Mouse (Mus musculus): ENCODE measurements around the gene 1700125H20Rik. TPM values are rescaled to one million over a fixed set of nuclear protein-coding genes. Genes with fewer than 3 reads are reported as not detected.
"Not testable (repeated sequence)": the region's sequence is repeated elsewhere in the genome, so short reads cannot be mapped to it uniquely, and the experiment has no call there.

1700125H20Rik gene
- polyA plus RNA-seq, 1 experiment from 2014 or later, result not detected

- H3K27me3 ChIP-seq (replicated peaks; ENCODE audit: control insufficient read depth, insufficient read depth, low read length), result no peaks in the 10 kb centered on the region
- no peak for ATAC-seq
- no peaks in the 10 kb centered on the region for H3K9me3 ChIP-seq (ENCODE audit: control insufficient read depth, low read length)
- no peaks in the 10 kb centered on the region for H3K4me1 ChIP-seq (ENCODE audit: control insufficient read depth, insufficient read depth, low read length)
- no peak overlapping the region for H3K9ac ChIP-seq (ENCODE audit: low read depth, low read length)
- H3K27ac ChIP-seq (ENCODE audit: low read length), result no peak overlapping the region
- no peak overlapping the region for H3K4me2 ChIP-seq (ENCODE audit: low read depth, low read length)
- no peaks in the 10 kb centered on the region for H3K36me3 ChIP-seq (ENCODE audit: control insufficient read depth, insufficient read depth, low read length)
- WGBS, result 93% methylated on average over 2 of the region's 2 CpGs
- no peak overlapping the region for H3K4me3 ChIP-seq (ENCODE audit: low read length)
Observed at GRCm38 (mm10) chr11:85152256-85152930, 17.8 kb upstream of the 1700125H20Rik start.

DNA sequence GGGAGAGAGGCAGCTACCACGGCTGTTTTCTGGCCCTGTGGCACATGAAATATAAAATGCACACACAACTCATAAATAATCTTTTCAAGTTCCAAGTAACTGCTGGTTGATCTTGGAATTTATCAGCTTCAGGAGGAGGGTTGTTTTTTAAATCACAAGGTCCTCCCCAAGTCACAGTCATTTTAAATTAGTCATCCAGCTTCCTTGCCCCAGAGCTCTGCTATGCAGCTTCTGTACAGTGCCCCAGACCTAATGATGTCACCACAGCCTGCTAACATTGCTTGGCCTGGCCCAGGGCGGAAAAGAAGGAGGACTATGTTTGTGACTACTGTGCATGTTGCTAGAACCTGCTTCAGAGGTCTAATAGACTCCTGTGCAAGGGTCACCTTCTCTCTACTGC, 12.9 kb upstream of the 1700125H20Rik start:
- ATAC-seq, result no peak
- WGBS, result 60% methylated on average over 2 of the region's 2 CpGs

GRCm38 (mm10) chr11:85163014-85163413, 7.2 kb upstream of the 1700125H20Rik start:
- H3K4me3 ChIP-seq (ENCODE audit: low read length); H3K9ac ChIP-seq (ENCODE audit: low read depth, low read length); H3K4me1 ChIP-seq (ENCODE audit: control insufficient read depth, insufficient read depth, low read length); ATAC-seq; H3K27me3 ChIP-seq (replicated peaks; ENCODE audit: control insufficient read depth, insufficient read depth, low read length); H3K4me2 ChIP-seq (ENCODE audit: low read depth, low read length); H3K36me3 ChIP-seq (ENCODE audit: control insufficient read depth, insufficient read depth, low read length); H3K27ac ChIP-seq (ENCODE audit: low read length); H3K9me3 ChIP-seq (ENCODE audit: control insufficient read depth, low read length): not testable (repeated sequence)
- WGBS, result 86% methylated on average over 1 of the region's 1 CpGs

More for the DNA sequence above, 12.9 kb upstream of the 1700125H20Rik start:
- H3K4me2 ChIP-seq (ENCODE audit: low read depth, low read length), result no peak overlapping the region
- no peaks in the 10 kb centered on the region for H3K27me3 ChIP-seq (replicated peaks; ENCODE audit: control insufficient read depth, insufficient read depth, low read length)
- no peaks in the 10 kb centered on the region for H3K9me3 ChIP-seq (ENCODE audit: control insufficient read depth, low read length)
- H3K9ac ChIP-seq (ENCODE audit: low read depth, low read length), result no peak overlapping the region
- no peak overlapping the region for H3K27ac ChIP-seq (ENCODE audit: low read length)
- H3K4me3 ChIP-seq (ENCODE audit: low read length), result no peak overlapping the region
- H3K4me1 ChIP-seq (ENCODE audit: control insufficient read depth, insufficient read depth, low read length), result no peaks in the 10 kb centered on the region
- no peaks in the 10 kb centered on the region for H3K36me3 ChIP-seq (ENCODE audit: control insufficient read depth, insufficient read depth, low read length)

DNA sequence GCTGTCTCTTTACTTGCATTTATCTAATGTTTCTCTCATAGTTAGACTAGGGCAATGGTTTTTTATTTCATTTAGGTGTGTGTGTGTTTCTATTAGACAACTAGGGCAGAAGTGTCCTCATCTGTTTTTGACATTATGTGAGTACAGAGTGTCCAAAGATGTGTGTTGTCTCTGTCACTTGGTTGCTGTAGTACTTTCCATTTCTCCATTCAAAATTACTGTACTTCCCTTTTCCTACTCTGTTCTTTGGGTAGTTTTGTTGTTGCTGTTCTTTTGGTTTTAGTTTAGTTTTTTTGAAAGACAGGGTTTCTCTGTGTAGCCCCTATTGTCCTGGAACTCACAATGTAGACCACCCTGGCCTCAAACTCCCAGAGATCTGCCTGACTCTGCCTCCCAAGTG, 5.8 kb upstream of the 1700125H20Rik start:
- Histone ChIP-seq H3K4me2 (ENCODE audit: low read depth, low read length) (no peak overlapping the region), H3K27me3 (replicated peaks; ENCODE audit: control insufficient read depth, insufficient read depth, low read length) (no peaks in the 10 kb centered on the region), H3K4me3 (ENCODE audit: low read length) (no peak overlapping the region), H3K9me3 (ENCODE audit: control insufficient read depth, low read length) (no peaks in the 10 kb centered on the region), H3K4me1 (ENCODE audit: control insufficient read depth, insufficient read depth, low read length) (no peaks in the 10 kb centered on the region), H3K9ac (ENCODE audit: low read depth, low read length) (no peak overlapping the region), H3K36me3 (ENCODE audit: control insufficient read depth, insufficient read depth, low read length) (no peaks in the 10 kb centered on the region), H3K27ac (ENCODE audit: low read length) (no peak overlapping the region)
- ATAC-seq, result no peak

GRCm38 (mm10) chr11:85167503-85167902, 2.7 kb upstream of the 1700125H20Rik start:
- no peaks in the 10 kb centered on the region for H3K27me3 ChIP-seq (replicated peaks; ENCODE audit: control insufficient read depth, insufficient read depth, low read length)
- no peak overlapping the region for H3K4me3 ChIP-seq (ENCODE audit: low read length)
- no peaks in the 10 kb centered on the region for H3K9me3 ChIP-seq (ENCODE audit: control insufficient read depth, low read length)
- no peak overlapping the region for H3K9ac ChIP-seq (ENCODE audit: low read depth, low read length)
- no peak overlapping the region for H3K4me2 ChIP-seq (ENCODE audit: low read depth, low read length)
- ATAC-seq, result no peak
- H3K4me1 ChIP-seq (ENCODE audit: control insufficient read depth, insufficient read depth, low read length), result no peaks in the 10 kb centered on the region
- H3K36me3 ChIP-seq (ENCODE audit: control insufficient read depth, insufficient read depth, low read length), result no peaks in the 10 kb centered on the region
- no peak overlapping the region for H3K27ac ChIP-seq (ENCODE audit: low read length)
- WGBS, result 69% methylated on average over 1 of the region's 1 CpGs

- Histone ChIP-seq H3K4me2 (ENCODE audit: low read depth, low read length) (no peak overlapping the region; the same call in 1 of the 2 replicates), H3K27me3 (replicated peaks; ENCODE audit: control insufficient read depth, insufficient read depth, low read length) (no peaks in the 10 kb centered on the region), H3K36me3 (ENCODE audit: control insufficient read depth, insufficient read depth, low read length) (no peaks in the 10 kb centered on the region), H3K9me3 (ENCODE audit: control insufficient read depth, low read length) (no peaks in the 10 kb centered on the region), H3K4me3 (ENCODE audit: low read length) (no peak overlapping the region), H3K4me1 (ENCODE audit: control insufficient read depth, insufficient read depth, low read length) (no peaks in the 10 kb centered on the region), H3K27ac (ENCODE audit: low read length) (no peak overlapping the region), H3K9ac (ENCODE audit: low read depth, low read length) (no peak overlapping the region)
- 31% methylated on average over 2 of the region's 2 CpGs for WGBS
- no peak for ATAC-seq
Observed at GRCm38 (mm10) chr11:85170833-85171232, 629 bp downstream of the 1700125H20Rik start.

GRCm38 (mm10) chr11:85175941-85176340, 5.7 kb downstream of the 1700125H20Rik start:
- no peak overlapping the region for H3K9ac ChIP-seq (ENCODE audit: low read depth, low read length)
- 75% methylated on average over 3 of the region's 3 CpGs for WGBS
- no peak overlapping the region for H3K4me2 ChIP-seq (ENCODE audit: low read depth, low read length)
- H3K4me1 ChIP-seq (ENCODE audit: control insufficient read depth, insufficient read depth, low read length), result no peaks in the 10 kb centered on the region
- no peaks in the 10 kb centered on the region for H3K36me3 ChIP-seq (ENCODE audit: control insufficient read depth, insufficient read depth, low read length)
- no peak overlapping the region for H3K4me3 ChIP-seq (ENCODE audit: low read length)
- no peak overlapping the region for H3K27ac ChIP-seq (ENCODE audit: low read length)
- no peak for ATAC-seq
- no peaks in the 10 kb centered on the region for H3K9me3 ChIP-seq (ENCODE audit: control insufficient read depth, low read length)
- no peaks in the 10 kb centered on the region for H3K27me3 ChIP-seq (replicated peaks; ENCODE audit: control insufficient read depth, insufficient read depth, low read length)

- Histone ChIP-seq H3K27me3 (replicated peaks; ENCODE audit: control insufficient read depth, insufficient read depth, low read length) (no peaks in the 10 kb centered on the region), H3K4me3 (ENCODE audit: low read length) (no peak overlapping the region), H3K4me2 (ENCODE audit: low read depth, low read length) (no peak overlapping the region), H3K9ac (ENCODE audit: low read depth, low read length) (no peak overlapping the region), H3K27ac (ENCODE audit: low read length) (no peak overlapping the region), H3K36me3 (ENCODE audit: control insufficient read depth, insufficient read depth, low read length) (no peaks in the 10 kb centered on the region), H3K4me1 (ENCODE audit: control insufficient read depth, insufficient read depth, low read length) (no peaks in the 10 kb centered on the region), H3K9me3 (ENCODE audit: control insufficient read depth, low read length) (no peaks in the 10 kb centered on the region)
- no peak for ATAC-seq
- 74% methylated on average over 6 of the region's 6 CpGs for WGBS
Observed at GRCm38 (mm10) chr11:85177761-85178160, 7.6 kb downstream of the 1700125H20Rik start.

DNA sequence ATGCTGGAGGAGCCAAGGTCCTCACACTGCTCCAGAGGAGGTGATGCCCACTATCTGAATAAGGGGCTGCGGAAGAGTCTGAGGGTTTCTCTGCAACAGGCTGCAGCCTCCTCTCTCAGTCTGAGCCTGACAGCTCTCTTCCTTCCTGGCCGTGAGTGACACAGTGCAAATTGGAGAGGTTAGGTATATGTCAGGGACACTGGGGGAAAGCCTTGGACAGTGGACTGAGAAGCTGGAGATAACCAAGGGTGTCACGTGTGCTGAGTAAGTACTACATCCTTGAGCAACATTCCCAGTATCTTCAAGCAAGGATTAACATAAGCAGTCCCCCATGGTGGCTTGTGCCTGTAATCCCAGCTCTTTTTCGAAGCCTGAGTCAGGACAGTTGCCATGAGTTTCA, 8.2 kb downstream of the 1700125H20Rik start:
- no peak overlapping the region for H3K27ac ChIP-seq (ENCODE audit: low read length)
- WGBS, result 83% methylated on average over 4 of the region's 4 CpGs
- no peak overlapping the region for H3K4me2 ChIP-seq (ENCODE audit: low read depth, low read length)
- H3K9me3 ChIP-seq (ENCODE audit: control insufficient read depth, low read length), result no peaks in the 10 kb centered on the region
- H3K36me3 ChIP-seq (ENCODE audit: control insufficient read depth, insufficient read depth, low read length), result no peaks in the 10 kb centered on the region
- no peak overlapping the region for H3K4me3 ChIP-seq (ENCODE audit: low read length)
- no peaks in the 10 kb centered on the region for H3K27me3 ChIP-seq (replicated peaks; ENCODE audit: control insufficient read depth, insufficient read depth, low read length)
- peaks cover 4% of the 10 kb centered on the region; the same call in 1 of the 2 replicates for H3K4me1 ChIP-seq (ENCODE audit: control insufficient read depth, insufficient read depth, low read length)
- no peak overlapping the region for H3K9ac ChIP-seq (ENCODE audit: low read depth, low read length)
- no peak for ATAC-seq
